Mouse (Mus musculus) limb, embryonic 10.5 days (tissue): ENCODE measurements at regions not wholly inside any gene's neighbourhood (a gene's known extent, or its start where the extent isn't known, plus 50 kb on each side); places are given as distances from the start of the nearest gene placed in this dataset.
A peak's percentile ranks its signal among the peaks of the same experiment; 100 is the strongest.

Experiments
- DNase-seq: peaks from one replicate; pipeline ENCODE4 v3.0.0-alpha.2; 2017; ENCODE audit warnings: low spot score
- H3K27ac ChIP-seq: fragments of 300-500 bp; sonication (generic); 2 replicates; pipeline ENCODE4 v1.5.1; 2016; ENCODE audit warnings: mild to moderate bottlenecking
- H3K27me3 ChIP-seq: fragments of 300-500 bp; sonication (generic); 2 replicates; pipeline ENCODE4 v1.6.1; 2016; ENCODE audit warnings: low read depth, mild to moderate bottlenecking; ENCODE audit not compliant: poor library complexity, severe bottlenecking
- H3K36me3 ChIP-seq: fragments of 300-500 bp; sonication (generic); 2 replicates; pipeline ENCODE4 v1.6.1; 2016; ENCODE audit warnings: mild to moderate bottlenecking, moderate library complexity
- H3K4me1 ChIP-seq: fragments of 300-500 bp; sonication (generic); 2 replicates; pipeline ENCODE4 v1.6.1; 2016
- H3K4me3 ChIP-seq: fragments of 300-500 bp; sonication (generic); 2 replicates; pipeline ENCODE4 v1.5.1; 2016; ENCODE audit warnings: mild to moderate bottlenecking, moderate library complexity
- H3K9me3 ChIP-seq: fragments of 300-500 bp; sonication (generic); replicated peaks from 2 replicates; pipeline ENCODE4 v1.6.1; 2016; ENCODE audit warnings: mild to moderate bottlenecking
- WGBS: fragments of 180-500 bp; shearing (Covaris S2); methylation state at CpG from one replicate; pipeline ENCODE4 v1.1.7; 2016; 5-methylcytosine and 5-hydroxymethylcytosine counted together

DNA sequence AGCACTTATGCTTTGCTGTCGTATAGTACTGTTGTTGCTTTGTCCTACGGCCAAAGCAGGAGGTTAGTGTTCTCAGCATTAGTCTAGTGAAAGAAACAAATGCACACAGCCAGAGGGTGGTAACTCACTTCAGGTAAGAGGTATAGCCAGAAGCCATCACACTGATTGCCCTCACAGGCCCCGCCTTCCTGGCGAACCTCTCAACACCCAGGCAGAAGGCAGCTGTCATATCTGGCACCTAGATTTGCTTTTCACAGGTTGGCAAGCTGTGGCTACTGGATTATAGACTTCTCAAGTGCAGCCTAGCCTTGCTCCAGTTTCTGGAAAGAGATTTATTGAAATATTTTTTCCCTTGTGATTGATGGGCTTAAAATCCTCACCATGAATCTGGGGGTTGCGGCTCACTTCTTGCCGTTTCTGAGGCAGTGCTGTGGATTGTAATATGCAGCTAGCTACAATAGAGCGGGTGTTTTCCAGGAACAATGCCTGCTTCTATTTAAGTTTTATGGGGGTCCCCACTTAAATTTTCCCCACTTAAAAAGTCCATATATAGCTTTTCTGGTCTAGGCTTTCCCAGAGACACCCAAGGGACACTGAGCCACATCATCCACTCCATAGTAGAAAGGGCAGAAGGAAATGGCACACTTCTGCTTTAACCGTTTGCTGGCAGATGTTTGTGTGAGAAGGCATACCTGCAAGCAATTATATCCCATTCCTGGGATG is 109.1 kb upstream of the Tmc3 start:
- no peaks in the 10 kb centered on the region for H3K27me3 ChIP-seq
- DNase-seq, result no peak
- no peaks in the 10 kb centered on the region for H3K9me3 ChIP-seq
- peak overlapping the region; percentile 79 for H3K27ac ChIP-seq
- no peaks in the 10 kb centered on the region for H3K36me3 ChIP-seq
- 83% methylated on average over 8 of the region's 8 CpGs for WGBS
- H3K4me1 ChIP-seq, result peaks cover 34% of the 10 kb centered on the region
- no peak overlapping the region for H3K4me3 ChIP-seq

DNA sequence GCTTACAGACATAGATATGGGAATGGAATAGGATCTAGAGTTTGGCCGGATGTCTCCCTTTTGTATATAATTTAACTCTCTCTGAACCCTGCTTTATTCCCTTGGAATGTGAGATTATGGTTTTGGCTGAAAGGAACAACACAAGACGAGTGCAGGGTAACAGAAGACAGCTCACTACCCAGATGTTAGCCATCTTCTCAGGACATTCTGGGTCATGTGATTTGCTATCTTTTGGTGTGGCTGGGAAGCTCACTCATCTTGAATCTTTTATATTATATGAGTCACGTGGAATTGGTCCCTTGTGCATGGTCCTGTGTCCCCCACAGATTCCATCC is 108.6 kb upstream of the Tmc3 start:
- Histone ChIP-seq H3K36me3 (no peaks in the 10 kb centered on the region), H3K27ac (peak overlapping the region; percentile 79; the same call in 1 of the 2 replicates), H3K4me1 (peaks cover 34% of the 10 kb centered on the region), H3K4me3 (no peak overlapping the region), H3K9me3 (no peaks in the 10 kb centered on the region), H3K27me3 (no peaks in the 10 kb centered on the region)
- WGBS, result 82% methylated on average over 3 of the region's 3 CpGs
- no peak for DNase-seq

DNA sequence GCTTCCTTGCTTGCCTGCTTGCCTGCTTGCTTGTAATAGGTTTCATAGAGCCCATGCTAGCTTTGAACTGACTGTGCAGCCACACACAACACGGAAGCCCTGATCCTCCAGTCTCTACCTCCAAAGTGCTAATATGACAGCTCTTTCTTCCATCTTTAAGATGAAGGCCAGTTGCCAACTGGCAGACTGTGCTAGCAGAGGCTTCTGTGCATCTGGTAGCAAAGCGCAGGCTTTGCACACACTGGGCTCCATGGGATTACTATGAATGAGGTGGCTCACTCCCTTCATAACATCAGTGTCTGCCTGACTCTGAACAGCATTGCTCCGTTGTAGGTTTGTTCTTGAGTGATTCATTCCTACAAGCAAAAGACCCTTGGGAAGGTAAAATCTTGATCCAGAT is 107.9 kb upstream of the Tmc3 start:
- DNase-seq, result no peak
- H3K9me3 ChIP-seq, result no peaks in the 10 kb centered on the region
- peaks cover 34% of the 10 kb centered on the region for H3K4me1 ChIP-seq
- peak overlapping the region; percentile 79; the same call in 1 of the 2 replicates for H3K27ac ChIP-seq
- no peak overlapping the region for H3K4me3 ChIP-seq
- 93% methylated on average over 3 of the region's 3 CpGs for WGBS
- no peaks in the 10 kb centered on the region for H3K27me3 ChIP-seq
- no peaks in the 10 kb centered on the region for H3K36me3 ChIP-seq

DNA sequence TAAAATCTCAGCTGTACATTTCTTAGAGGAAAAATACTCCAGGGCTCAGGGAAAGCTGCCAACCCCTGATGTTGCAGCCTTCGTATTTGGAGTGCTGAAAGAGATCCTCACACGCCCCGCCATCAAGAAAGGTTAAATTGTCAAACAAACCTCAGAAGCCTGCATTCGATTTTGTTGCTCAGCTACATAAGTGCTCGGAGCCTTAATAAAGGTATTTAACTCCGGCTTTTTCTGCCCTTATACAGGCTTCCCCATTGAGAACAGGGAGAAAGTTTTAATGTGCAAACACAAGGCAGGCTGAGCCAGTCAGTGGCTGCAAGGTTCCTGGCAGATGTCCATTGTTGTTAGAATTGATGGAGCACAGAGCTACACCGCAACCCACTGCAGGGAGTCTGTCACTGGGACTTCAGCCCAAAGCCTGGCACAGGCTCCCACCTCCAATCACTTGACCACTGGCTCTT is 107.0 kb upstream of the Tmc3 start:
- peaks cover 42% of the 10 kb centered on the region for H3K4me1 ChIP-seq
- 74% methylated on average over 7 of the region's 7 CpGs for whole genome bisulfite sequencing
- H3K27me3 ChIP-seq, result no peaks in the 10 kb centered on the region
- no peak for DNase-seq
- peak overlapping the region; percentile 75; the same call in 1 of the 2 replicates for H3K27ac ChIP-seq
- no peaks in the 10 kb centered on the region for H3K36me3 ChIP-seq
- no peak overlapping the region for H3K4me3 ChIP-seq
- no peaks in the 10 kb centered on the region for H3K9me3 ChIP-seq

DNA sequence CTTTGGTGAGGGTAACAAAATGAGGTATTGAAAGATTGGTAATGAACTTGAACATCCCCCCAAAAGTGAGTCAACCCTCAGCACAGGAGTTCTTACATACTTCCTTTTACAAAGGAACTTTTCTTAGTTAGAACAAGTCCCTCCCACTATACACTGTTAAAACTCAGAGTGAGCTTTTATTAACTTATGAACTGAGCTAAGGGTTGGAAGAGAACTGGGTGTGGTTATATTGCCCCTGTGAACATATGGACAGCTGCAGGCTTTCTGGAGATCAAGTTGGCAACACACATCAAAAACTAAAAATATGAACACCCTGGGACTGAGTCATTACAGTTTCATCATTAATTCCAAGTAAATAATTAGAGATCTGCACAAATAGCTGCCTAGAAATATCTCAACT is 103.1 kb upstream of the Tmc3 start:
- no peaks in the 10 kb centered on the region for H3K27me3 ChIP-seq
- H3K4me1 ChIP-seq, result peaks cover 26% of the 10 kb centered on the region
- no peaks in the 10 kb centered on the region for H3K36me3 ChIP-seq
- no peak for DNase-seq
- no peak overlapping the region for H3K4me3 ChIP-seq
- no peak overlapping the region for H3K27ac ChIP-seq
- no peaks in the 10 kb centered on the region for H3K9me3 ChIP-seq

DNA sequence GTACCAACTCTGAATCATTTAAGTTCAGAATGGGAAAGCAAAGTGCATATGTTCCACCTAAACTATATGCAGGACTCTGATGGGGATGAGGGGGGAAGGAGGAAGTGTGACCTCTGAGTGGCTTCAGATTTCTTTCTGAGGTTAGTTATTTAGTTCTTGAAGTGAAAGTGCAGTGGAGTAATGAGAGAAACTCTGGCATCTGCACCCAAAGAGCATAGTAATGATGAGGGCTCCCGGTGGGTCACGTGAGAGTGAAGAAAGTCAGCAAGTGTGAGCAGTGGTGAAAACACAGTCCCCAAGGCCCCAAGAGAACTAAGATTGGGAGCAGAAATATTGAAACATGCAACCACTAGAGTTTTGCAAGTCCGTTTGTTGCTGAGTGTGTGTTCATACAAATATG is 102.5 kb upstream of the Tmc3 start:
- Histone ChIP-seq H3K36me3 (no peaks in the 10 kb centered on the region), H3K27ac (peak overlapping the region; percentile 46; the same call in 1 of the 2 replicates), H3K9me3 (no peaks in the 10 kb centered on the region), H3K27me3 (no peaks in the 10 kb centered on the region), H3K4me1 (peaks cover 23% of the 10 kb centered on the region), H3K4me3 (no peak overlapping the region)
- WGBS, result 73% methylated on average over 3 of the region's 3 CpGs
- no peak for DNase-seq

DNA sequence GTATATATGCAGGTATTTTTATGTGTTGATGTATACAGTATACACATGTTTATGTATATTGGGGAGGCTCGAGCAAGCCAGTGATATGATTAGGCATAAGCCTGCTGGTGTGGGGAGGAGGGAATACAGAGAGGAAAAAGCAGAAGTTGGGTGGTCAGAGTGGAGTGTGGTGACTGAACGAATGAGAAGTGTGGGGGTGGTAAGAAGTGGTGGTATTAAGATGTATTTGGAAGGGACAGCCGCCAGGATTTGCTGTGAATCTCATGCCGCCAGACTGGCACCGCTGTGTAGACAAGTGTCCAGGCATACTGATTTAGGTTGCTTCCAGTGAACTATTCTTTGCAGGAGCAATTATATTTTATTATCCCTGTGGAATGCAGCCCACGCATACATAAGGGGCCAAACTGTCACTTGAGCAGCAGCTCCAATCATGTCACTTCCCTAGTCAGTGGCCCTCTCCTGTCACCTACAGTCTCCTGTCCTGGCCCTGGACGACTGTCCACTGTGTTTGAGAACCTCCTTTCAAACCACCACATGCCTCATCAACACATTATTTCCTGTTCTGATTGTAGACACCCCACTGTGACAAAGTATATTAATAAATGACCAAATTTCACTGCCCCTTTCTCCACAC is 101.9 kb upstream of the Tmc3 start:
- 71% methylated on average over 7 of the region's 7 CpGs for WGBS
- H3K27ac ChIP-seq, result peak overlapping the region; percentile 46; the same call in 1 of the 2 replicates
- no peak for DNase-seq

DNA sequence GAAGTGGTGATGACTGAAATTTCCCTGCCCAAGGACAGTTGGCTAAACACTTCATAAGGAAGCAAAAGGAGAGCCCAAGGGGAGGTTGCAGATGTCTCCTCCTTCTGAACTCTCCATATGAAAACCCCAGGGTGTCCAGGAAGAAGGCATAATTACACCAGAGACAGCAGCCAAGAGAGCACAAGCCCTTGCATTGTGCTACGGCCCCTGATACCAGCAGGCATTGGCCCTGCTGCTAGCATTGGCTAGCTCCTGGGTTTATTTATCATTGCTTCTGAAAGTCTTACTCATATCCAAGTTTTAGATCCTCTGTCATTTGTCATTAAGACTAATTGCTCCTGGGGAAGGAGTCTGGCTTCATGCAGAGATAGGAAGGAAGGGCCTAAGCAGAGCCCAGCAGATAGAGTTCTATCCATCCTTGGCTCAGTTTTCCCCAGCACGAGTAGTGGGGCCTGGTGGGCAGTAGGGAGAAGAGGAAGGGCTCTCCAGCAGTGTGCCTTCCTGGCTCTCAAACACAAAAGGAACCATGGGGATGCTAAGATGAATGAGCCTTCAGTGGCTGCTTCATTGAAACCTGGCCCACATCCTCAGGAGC is 98.5 kb upstream of the Tmc3 start:
- Histone ChIP-seq H3K36me3 (no peaks in the 10 kb centered on the region), H3K4me3 (no peak overlapping the region), H3K27me3 (no peaks in the 10 kb centered on the region), H3K9me3 (no peaks in the 10 kb centered on the region), H3K4me1 (peaks cover 14% of the 10 kb centered on the region), H3K27ac (peak overlapping the region; percentile 39; the same call in 1 of the 2 replicates)
- 75% methylated on average over 2 of the region's 2 CpGs for WGBS
- DNase-seq, result no peak

More for the DNA sequence above, 101.9 kb upstream of the Tmc3 start:
- Histone ChIP-seq H3K4me3 (no peak overlapping the region), H3K9me3 (no peaks in the 10 kb centered on the region), H3K36me3 (no peaks in the 10 kb centered on the region), H3K27me3 (no peaks in the 10 kb centered on the region), H3K4me1 (peaks cover 18% of the 10 kb centered on the region)

DNA sequence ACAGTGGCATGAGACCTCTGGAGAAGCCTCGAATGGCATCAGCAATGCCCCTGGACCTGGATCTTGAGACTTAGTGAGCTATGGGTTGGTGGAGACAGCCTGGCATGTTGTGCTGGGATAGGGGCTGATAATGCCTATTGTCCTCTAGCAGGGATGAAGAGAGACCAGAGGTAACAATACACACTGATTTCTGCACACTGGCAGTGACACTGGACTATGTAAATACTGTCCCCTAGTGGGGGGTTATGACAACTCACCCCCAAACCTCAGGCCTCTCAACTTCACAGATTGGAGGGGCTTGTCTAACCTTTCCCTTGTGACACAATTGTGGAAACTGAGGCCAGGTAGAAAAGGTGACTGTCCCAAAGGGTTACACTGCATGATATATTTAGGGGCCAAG is 94.9 kb upstream of the Tmc3 start:
- H3K27ac ChIP-seq, result peak overlapping the region; percentile 72; the same call in 1 of the 2 replicates
- no peaks in the 10 kb centered on the region; the same call in 1 of the 2 replicates for H3K4me1 ChIP-seq
- H3K27me3 ChIP-seq, result no peaks in the 10 kb centered on the region
- no peaks in the 10 kb centered on the region for H3K36me3 ChIP-seq
- H3K4me3 ChIP-seq, result no peak overlapping the region
- no peaks in the 10 kb centered on the region for H3K9me3 ChIP-seq
- 88% methylated on average over 1 of the region's 1 CpGs for WGBS
- DNase-seq, result peak; percentile 42

DNA sequence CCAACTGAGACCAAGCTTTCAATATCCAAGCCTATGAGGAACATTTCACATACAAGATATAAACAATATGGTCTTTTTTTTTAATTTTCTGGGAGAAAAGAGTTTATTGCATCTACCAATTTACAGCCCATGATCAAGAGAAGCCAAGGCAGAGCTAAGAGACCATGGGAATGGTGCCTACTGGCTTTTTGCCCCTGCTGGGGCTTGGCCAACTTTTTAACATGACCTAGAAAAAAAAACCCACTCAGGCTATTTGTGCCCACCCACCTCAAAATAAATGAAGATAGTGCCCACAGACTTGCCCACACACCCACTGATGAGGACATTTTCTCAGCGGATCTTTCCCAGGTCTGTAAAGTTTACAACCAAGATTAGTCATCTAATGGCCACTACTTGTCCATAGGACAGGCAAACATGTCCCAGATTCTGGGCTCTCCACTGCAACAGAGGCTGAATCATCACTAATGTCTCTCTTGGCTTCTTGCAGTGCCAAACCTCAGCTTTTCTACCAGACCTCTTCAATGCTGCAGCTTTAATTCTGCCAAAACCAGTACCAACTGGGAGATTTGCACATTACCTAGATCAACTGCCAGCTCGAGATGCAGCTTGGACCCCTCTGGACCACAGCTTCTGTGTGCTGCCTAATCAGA is 79.6 kb upstream of the Tmc3 start:
- H3K36me3 ChIP-seq, result no peaks in the 10 kb centered on the region
- 83% methylated on average over 2 of the region's 2 CpGs for WGBS
- H3K9me3 ChIP-seq, result no peaks in the 10 kb centered on the region
- DNase-seq, result no peak
- H3K4me1 ChIP-seq, result no peaks in the 10 kb centered on the region
- H3K27me3 ChIP-seq, result no peaks in the 10 kb centered on the region
- H3K4me3 ChIP-seq, result no peak overlapping the region
- H3K27ac ChIP-seq, result no peak overlapping the region

DNA sequence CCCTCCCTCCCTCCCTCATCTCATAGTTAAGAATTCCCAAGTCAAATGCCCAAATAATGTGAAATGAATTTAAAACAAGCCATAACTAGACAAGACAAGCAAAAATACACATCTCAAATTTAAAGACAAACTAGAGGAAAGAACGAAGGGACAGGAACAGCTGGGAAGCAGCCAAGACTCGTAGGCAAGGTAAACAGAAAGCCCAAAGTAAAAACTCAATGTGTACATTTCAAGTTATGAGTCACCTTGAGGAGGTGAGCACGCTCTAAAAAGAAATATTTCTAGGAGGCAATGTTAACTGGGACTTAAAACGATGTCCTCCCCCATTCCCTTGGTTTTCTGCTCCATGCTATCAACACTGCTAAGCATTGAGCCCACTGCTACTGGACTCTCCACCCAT is 68.4 kb upstream of the Tmc3 start:
- H3K36me3 ChIP-seq, result no peaks in the 10 kb centered on the region
- no peak overlapping the region for H3K27ac ChIP-seq
- 84% methylated on average over 4 of the region's 4 CpGs for WGBS
- H3K4me1 ChIP-seq, result peaks cover under 1% of the 10 kb centered on the region; the same call in 1 of the 2 replicates
- no peaks in the 10 kb centered on the region for H3K27me3 ChIP-seq
- no peak overlapping the region for H3K4me3 ChIP-seq
- no peaks in the 10 kb centered on the region for H3K9me3 ChIP-seq
- no peak for DNase-seq

DNA sequence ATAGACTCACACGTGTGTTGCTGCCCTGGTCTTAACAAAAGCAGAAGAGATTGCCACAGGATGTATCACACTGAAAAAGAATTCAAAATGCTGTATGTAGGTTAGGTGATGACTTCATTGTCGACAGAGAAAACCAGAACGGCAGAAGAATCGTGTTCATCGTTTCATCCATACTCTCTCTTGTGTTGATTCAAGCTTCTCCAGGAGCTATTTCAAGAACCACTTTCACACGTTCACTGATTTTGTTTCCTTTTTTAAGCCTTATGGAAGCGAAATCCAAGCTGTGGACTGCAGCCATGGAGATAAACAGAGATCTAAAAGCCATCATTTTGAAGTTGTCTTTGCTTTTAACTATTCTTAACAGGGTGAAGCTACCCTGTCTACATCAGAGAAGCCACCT is 63.2 kb upstream of the Tmc3 start:
- H3K27me3 ChIP-seq, result no peaks in the 10 kb centered on the region
- H3K27ac ChIP-seq, result no peak overlapping the region
- H3K4me1 ChIP-seq, result no peaks in the 10 kb centered on the region
- no peaks in the 10 kb centered on the region for H3K36me3 ChIP-seq
- WGBS, result 90% methylated on average over 7 of the region's 7 CpGs
- H3K4me3 ChIP-seq, result no peak overlapping the region
- no peak for DNase-seq
- H3K9me3 ChIP-seq, result no peaks in the 10 kb centered on the region
